Mouse (Mus musculus) olfactory bulb, adult 2 months (tissue): ENCODE measurements around the gene Axdnd1. TPM values are rescaled to one million over a fixed set of nuclear protein-coding genes. Genes with fewer than 3 reads are reported as not detected.
A peak's percentile ranks its signal among the peaks of the same experiment; 100 is the strongest.

Experiments used
- H3K27ac ChIP-seq: fragments of 200-500 bp; 2 replicates; pipeline ENCODE4 v1.5.1; 2012; ENCODE audit warnings: low read depth, low read length; ENCODE audit not compliant: insufficient read depth
- H3K4me1 ChIP-seq: fragments of 200-500 bp; 2 replicates; pipeline ENCODE4 v1.6.1; 2012; ENCODE audit warnings: low read length; ENCODE audit not compliant: control insufficient read depth, insufficient read depth
- H3K4me3 ChIP-seq: fragments of 200-500 bp; 2 replicates; pipeline ENCODE4 v1.5.1; 2012; ENCODE audit warnings: mild to moderate bottlenecking, low read depth, low read length, moderate library complexity; ENCODE audit not compliant: insufficient read depth
- CTCF ChIP-seq: fragments of 200-500 bp; IDR thresholded peaks from 2 replicates; pipeline ENCODE4 v1.5.1; 2012; ENCODE audit warnings: low read depth, mild to moderate bottlenecking, low read length, moderate library complexity; ENCODE audit not compliant: insufficient read depth
- POLR2A ChIP-seq: fragments of 200-500 bp; IDR thresholded peaks from 2 replicates; pipeline ENCODE4 v1.6.1; 2012; ENCODE audit warnings: mild to moderate bottlenecking, low read depth, low read length, moderate library complexity; ENCODE audit not compliant: insufficient read depth
- WGBS: fragments of 180-500 bp; shearing (Covaris S2); methylation state at CpG from one replicate; pipeline ENCODE4 v1.1.7; 2018; 5-methylcytosine and 5-hydroxymethylcytosine counted together
- polyA plus RNA-seq: library from polyadenylated mRNA; stranded (reverse); fragments of >200 nt; gene quantifications from 2 replicates; pipeline ENCODE4 v1.2.4, GENCODE M21; 2012; ENCODE audit warnings: low replicate concordance; ENCODE audit not compliant: missing spikeins, insufficient read depth, insufficient read length

Gene Axdnd1
- not detected in 2 replicates for polyA plus RNA-seq

DNA sequence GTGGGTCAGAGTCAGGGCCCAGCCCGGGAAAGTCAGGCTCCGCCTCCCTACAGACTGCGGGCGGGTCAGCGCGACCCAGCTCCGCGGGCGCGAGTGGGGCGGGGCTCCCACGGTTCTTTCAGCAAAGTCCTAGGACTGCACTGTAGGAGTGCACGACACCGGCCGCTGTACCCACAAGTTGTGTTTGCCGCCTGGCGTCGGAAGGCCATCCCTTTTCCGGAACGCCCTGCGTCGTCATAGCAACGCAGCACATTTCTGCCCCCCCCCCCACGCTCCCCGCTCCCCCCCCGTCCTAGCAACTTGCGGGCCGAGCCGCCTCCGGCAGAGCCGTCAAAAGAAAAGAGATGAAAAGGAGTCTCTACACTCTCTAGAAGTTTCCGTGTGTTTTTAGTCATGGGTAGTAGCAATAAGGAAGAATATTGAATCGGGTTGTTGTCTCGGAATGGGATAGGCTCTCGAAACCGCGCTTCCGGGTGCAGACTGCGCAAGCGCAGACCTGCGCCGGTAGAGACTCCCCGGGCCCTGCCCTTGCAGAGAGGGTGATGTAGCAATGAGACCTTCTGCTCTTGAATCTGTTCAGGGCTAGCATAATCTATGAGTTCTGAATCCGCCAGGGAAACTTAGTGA lies at the start of gene Axdnd1:
Gene Axdnd1 (minus strand): TSS at position 489 of the 627 bp plus-strand sequence.
- under 1% methylated on average over 44 of the region's 44 CpGs for WGBS
- TF ChIP-seq CTCF, result no peak
- TF ChIP-seq POLR2A, result no peak; the same call in 1 of the 2 replicates
- Histone ChIP-seq H3K4me1 (no peaks in the 10 kb centered on the region), H3K27ac (no peak within 1 kb of the TSS), H3K4me3 (peak within 1 kb of the TSS; percentile 61)

DNA sequence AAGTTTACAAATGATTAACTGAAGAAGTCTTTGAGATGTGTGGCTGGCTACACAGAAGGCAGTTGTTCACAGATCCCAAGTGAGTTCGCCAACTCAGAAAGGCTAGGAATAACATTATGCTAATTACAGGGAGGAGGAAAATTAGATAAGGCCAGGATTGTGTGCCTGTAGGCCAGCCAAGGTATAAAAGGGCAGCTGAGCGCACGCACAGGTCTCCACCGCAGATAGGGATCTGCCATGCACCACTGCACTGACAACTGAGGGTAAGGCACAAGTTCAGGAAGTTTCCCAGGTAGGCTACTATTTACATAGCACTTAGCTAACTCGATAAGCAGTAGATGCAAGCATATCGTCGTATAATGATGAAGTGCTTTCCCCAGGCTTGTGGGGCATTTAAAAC lies 49.6 kb upstream of the Axdnd1 start:
- WGBS, result 70% methylated on average over 7 of the region's 7 CpGs
- Histone ChIP-seq H3K4me1 (peaks cover 14% of the 10 kb centered on the region), H3K27ac (no peak overlapping the region), H3K4me3 (no peak overlapping the region)
- TF ChIP-seq CTCF, result no peak
- no peak for TF ChIP-seq POLR2A

DNA sequence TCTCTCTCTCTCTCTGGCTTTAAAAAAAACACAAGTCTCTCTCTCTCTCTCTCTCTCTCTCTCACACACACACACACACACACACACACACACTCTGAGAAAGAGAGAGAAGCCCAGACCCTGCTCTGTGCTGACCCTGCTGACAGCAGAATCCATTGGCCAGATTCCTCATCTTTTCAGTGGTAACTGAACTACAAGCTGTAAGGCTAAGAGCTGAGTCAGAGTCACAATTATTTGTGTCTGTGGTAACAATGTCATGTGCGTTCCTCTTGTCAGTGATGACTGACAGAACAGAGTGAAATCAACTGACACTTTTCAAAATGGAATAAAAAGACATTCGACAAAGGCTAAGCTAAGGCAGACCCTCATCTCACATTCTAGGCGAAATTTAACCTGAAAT lies 47.6 kb upstream of the Axdnd1 start:
- peaks cover 12% of the 10 kb centered on the region for H3K4me1 ChIP-seq
- TF ChIP-seq CTCF (no peak), POLR2A (no peak)
- WGBS, result 85% methylated on average over 3 of the region's 3 CpGs
- no peak overlapping the region; the same call in 1 of the 2 replicates for H3K27ac ChIP-seq
- no peak overlapping the region for H3K4me3 ChIP-seq

DNA sequence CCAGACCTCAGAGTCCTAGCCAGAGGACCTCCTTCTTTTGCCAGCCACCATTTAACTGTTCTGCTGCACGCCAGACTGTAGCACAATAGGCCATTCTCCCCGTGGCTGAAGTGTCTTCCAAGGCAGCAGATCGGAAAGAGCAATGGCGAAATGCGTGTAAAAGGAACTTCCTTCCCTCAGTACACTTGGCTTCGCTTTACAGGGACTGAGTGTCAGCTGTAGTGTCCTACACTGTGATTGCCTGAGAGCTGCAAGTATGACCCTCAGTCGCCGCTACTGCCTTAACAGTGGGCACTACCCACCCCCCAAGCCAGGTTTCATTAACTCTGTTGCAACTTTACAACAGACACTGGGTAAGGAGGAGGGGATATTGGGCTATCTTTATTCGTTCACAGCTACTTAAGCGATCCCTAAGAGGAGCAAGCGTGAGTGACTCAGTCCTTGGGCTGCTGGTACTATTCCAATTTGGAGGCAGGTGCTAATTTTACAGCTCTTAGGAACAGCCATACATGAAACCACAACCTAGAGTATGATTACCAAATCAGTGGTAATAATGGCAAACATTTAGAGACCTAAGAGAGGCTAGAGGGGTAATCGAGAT lies 46.8 kb upstream of the Axdnd1 start:
- TF ChIP-seq POLR2A (no peak), CTCF (no peak)
- 39% methylated on average over 12 of the region's 12 CpGs for WGBS
- H3K27ac ChIP-seq, result peak overlapping the region; percentile 50; the same call in 1 of the 2 replicates
- peaks cover 7% of the 10 kb centered on the region for H3K4me1 ChIP-seq
- H3K4me3 ChIP-seq, result no peak overlapping the region

DNA sequence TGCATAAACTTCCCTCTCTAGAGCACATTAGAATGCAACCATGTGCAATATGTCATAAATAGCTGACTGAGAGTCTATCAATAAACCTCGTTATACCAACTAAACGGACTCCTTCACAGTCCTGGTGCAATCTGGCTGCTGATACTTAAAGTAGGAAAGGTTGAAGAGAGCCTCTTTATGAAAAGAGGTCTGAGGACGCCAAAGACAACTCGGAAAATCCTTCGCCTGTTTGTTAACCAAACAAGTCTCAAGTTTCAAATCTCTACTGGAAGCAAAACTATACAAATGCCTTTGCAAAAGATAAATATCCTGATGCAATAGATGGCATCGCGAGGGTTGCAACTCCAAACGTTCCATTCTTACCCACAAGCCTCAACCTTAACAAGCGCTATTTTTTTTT lies 44.0 kb upstream of the Axdnd1 start:
- no peak for TF ChIP-seq POLR2A
- no peak for TF ChIP-seq CTCF
- no peak overlapping the region for H3K27ac ChIP-seq
- no peak overlapping the region for H3K4me3 ChIP-seq
- 88% methylated on average over 9 of the region's 9 CpGs for WGBS
- peaks cover 7% of the 10 kb centered on the region for H3K4me1 ChIP-seq

DNA sequence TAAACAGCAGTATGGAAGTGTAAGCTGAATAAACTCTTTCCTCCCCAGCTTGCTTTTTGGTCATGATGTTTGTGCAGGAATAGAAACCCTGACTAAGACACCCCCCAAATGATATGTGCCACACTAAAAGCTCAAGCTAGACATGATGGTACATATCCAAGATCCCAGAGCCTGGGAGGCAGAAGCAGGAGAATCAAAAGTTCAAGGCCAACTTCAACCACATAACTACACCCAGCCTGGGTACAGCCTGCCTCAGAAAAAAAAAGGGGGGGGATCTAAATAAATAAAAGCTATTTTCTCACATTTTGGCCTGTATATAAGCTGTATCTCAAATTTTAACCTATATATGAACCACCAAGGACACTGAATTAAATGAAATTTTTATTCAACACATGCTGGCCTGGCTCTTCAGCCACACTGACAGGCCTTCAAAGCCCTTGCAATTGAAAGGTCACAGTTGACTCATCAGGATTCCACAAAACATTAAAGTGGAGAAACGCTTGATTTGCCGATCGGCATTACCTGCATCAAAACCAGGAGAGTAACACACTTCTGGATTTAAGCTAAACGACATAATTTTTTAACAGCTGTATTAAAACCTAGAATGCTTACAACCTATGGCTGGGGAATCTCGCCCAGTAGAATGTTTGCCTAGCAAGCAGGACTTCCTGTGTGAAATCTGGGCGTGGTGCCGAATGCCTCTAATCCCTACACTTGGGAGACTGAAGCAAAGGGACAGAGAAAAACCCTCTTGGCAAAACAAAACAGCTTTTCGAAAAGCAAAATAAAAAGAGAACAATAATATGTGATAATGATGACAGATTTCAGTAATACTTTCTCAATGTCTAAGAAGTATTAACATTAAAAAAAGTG lies 43.3 kb upstream of the Axdnd1 start:
- no peak overlapping the region for H3K4me3 ChIP-seq
- no peak overlapping the region for H3K27ac ChIP-seq
- TF ChIP-seq CTCF (no peak), POLR2A (no peak)
- 90% methylated on average over 8 of the region's 8 CpGs for WGBS
- H3K4me1 ChIP-seq, result peaks cover 7% of the 10 kb centered on the region

DNA sequence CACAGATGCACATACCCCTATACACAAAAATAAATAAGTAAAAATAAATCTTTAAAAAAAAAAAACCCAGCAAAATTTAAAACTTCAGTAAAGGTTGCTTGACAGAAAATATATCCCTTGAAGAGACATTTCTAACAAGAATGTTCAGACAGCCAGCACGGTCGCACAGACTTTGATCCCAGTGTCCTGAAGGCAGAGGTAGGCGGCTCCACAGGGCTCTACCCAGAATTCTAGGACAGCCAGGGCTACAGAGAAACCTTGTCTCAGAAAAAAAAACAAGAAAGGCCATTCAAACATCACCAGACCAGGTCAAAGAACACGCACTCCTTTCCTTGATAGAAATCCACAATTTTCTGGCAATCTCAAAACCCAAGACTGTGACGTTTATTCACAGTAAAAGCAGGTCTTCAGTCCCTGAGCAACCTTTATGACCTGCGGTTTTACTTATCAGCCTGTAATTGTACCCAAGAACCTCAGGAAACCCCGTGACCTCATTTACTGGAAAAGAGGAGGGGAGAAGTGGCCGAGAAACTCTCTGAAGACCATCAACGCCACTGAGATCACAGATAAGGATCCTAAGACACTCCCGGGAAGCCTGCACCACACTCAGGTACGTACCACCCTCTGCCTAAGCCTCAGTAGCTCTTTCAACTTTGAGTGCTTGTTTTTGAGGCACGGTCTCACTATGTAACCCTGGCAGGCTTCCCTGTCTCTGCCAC lies 41.5 kb upstream of the Axdnd1 start:
- TF ChIP-seq CTCF (no peak), POLR2A (no peak)
- H3K4me1 ChIP-seq, result no peaks in the 10 kb centered on the region
- WGBS, result 88% methylated on average over 12 of the region's 12 CpGs
- no peak overlapping the region for H3K4me3 ChIP-seq
- H3K27ac ChIP-seq, result no peak overlapping the region

DNA sequence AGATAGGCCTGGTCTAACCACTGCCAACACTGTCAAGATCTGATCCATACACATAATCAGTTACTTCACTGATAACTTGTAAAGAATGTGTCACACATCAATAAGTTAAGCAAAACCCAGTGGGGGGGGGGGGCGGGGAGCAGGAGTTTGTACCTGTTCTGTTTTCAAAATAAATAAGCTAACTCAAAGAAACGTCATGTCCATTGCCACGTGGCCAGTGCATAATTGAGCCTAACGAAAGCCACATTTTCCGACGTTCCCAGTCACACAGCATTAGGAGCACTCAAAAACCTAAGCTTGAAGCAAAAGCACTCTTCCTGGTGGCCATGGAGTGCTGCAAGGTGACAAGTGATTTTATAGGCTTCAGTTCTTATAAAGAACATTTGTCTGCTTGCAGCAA lies 40.1 kb upstream of the Axdnd1 start:
- WGBS, result 83% methylated on average over 6 of the region's 6 CpGs
- no peak for TF ChIP-seq POLR2A
- no peak for TF ChIP-seq CTCF
- no peak overlapping the region for H3K27ac ChIP-seq
- no peaks in the 10 kb centered on the region for H3K4me1 ChIP-seq
- H3K4me3 ChIP-seq, result no peak overlapping the region
